Mouse (Mus musculus): Measurements from ENCODE around the gene Abhd15.
"Not testable (repeated sequence)": the region's sequence is repeated elsewhere in the genome, so short reads cannot be mapped to it uniquely, and the experiment has no call there.

Gene Abhd15

GRCm38 (mm10) chr11:77512891-77513810 lies 1.8 kb upstream of the Abhd15 start:
- peak; percentile 85 to 94 for DNase-seq

GRCm38 (mm10) chr11:77513811-77514170 lies 1.1 kb upstream of the Abhd15 start:
- DNase-seq, result peak in 1 of 2 experiments; percentile 17

GRCm38 (mm10) chr11:77514281-77514831 lies 565 bp upstream of the Abhd15 start:
- DNase-seq, result peak in 1 of 2 experiments; percentile 24

- no peak for DNase-seq
Measured at GRCm38 (mm10) chr11:77515637-77516552, 974 bp downstream of the Abhd15 start, which contains the start of gene Trp53i13. Gene Trp53i13, minus strand, starts transcription at chr11:77515980.

GRCm38 (mm10) chr11:77516553-77517425 lies 1.9 kb downstream of the Abhd15 start:
- DNase-seq, result no peak

- DNase-seq, result peak in 1 of 2 experiments; percentile 10
Measured at GRCm38 (mm10) chr11:77518051-77518798, 3.3 kb downstream of the Abhd15 start.

- DNase-seq, result peak in 1 of 2 experiments; percentile 7
Measured at GRCm38 (mm10) chr11:77519043-77519442, 4.1 kb downstream of the Abhd15 start, which contains the start of gene Gm10392. Gene Gm10392, minus strand, starts transcription at chr11:77519198.

GRCm38 (mm10) chr11:77520601-77521529 lies 5.9 kb downstream of the Abhd15 start:
- DNase-seq, result peak in 1 of 2 experiments; percentile 12

GRCm38 (mm10) chr11:77525804-77526486 lies 11.0 kb downstream of the Abhd15 start:
- DNase-seq, result no peak

GRCm38 (mm10) chr11:77528420-77528819 lies 13.5 kb downstream of the Abhd15 start:
- DNase-seq, result not testable (repeated sequence)

- DNase-seq, result no peak
Measured at GRCm38 (mm10) chr11:77529644-77530043, 14.7 kb downstream of the Abhd15 start.

- no peak for DNase-seq
Measured at GRCm38 (mm10) chr11:77530862-77531261, 15.9 kb downstream of the Abhd15 start.

- no peak for DNase-seq
Measured at GRCm38 (mm10) chr11:77532202-77532846, 17.4 kb downstream of the Abhd15 start.

GRCm38 (mm10) chr11:77545261-77545660 lies 30.3 kb downstream of the Abhd15 start:
- no peak for DNase-seq

GRCm38 (mm10) chr11:77585201-77585600 lies 70.3 kb downstream of the Abhd15 start:
- DNase-seq, result peak; percentile 62 to 81
